Comparison of ENCODE assay signal across 12 mouse cellular contexts in genomic region chr5:139830734-139831133, GRCm38 (mm10). TPM values are rescaled to one million over a fixed set of nuclear protein-coding genes. Genes with fewer than 3 reads are reported as not detected.
DNase-seq lines count a peak whose midpoint lies in the region; ATAC-seq lines count a peak whose summit lies in the region.
"Had no signal": no experiment of that assay in that cellular context is flagged by ENCODE, and none has a peak within 500 bp of the region (broad histone marks: within the 10 kb centered on the region; RNA-seq: fewer than 3 reads in every experiment).

No protein-coding gene starts in this region.

- peak; percentile 88 for DNase-seq in A20 (ENCODE audit: low read depth, low spot score)
- peak; percentile 39 to 61 for DNase-seq in natural killer cell, adult 2 months (ENCODE audit: low spot score in 2 of 2)
- DNase-seq in left cerebral cortex, adult 9 months (ENCODE audit: low spot score in 2 of 2) = no peak
- no peak for DNase-seq in right cerebral cortex, postnatal 14 days
- DNase-seq in Muller cell, postnatal 12 days (ENCODE audit: inconsistent ontology term) = no peak
- DNase-seq: gastrocnemius, postnatal 10 days had no signal

- ATAC-seq in CD4-positive, CD25-positive, alpha-beta regulatory T cell, adult 4 months = peak; percentile 93
- ATAC-seq in common myeloid progenitor, adult 5-6 weeks (replicated peaks; ENCODE audit: low read depth, poor library complexity, severe bottlenecking) = peak; percentile 81
- ATAC-seq: hindbrain, postnatal 0 days; midbrain, embryonic 15.5 days had no signal

RNA-seq across cellular contexts. Expression of gene Psmg3, which starts 4.0 kb away (rescaled TPM):
- polyA plus RNA-seq in CD4-positive, CD25-positive, alpha-beta regulatory T cell, adult 4 months (2017; shearing (Covaris generic)) = 10 to 100 TPM; 45.9 to 60.3 TPM
- 24.5 and 24.8 TPM in 2 replicates for total RNA-seq in common myeloid progenitor, adult 5-6 weeks (2017)

RNA-seq across cellular contexts. Expression of gene Gm26938, which starts 4.5 kb away (rescaled TPM):
- polyA plus RNA-seq in CD4-positive, CD25-positive, alpha-beta regulatory T cell, adult 4 months (2017; shearing (Covaris generic)) = not detected
- total RNA-seq in common myeloid progenitor, adult 5-6 weeks (2017) = not detected in 2 replicates
- total RNA-seq: gastrocnemius, postnatal 10 days; hindbrain, postnatal 0 days had no signal
- polyA plus RNA-seq: heart, embryonic 14.5 days; hindbrain, postnatal 0 days; limb, embryonic 15.5 days; midbrain, embryonic 15.5 days had no signal

RNA-seq across cellular contexts. Expression of gene Tmem184a, which starts 11.0 kb away (rescaled TPM):
- polyA plus RNA-seq in CD4-positive, CD25-positive, alpha-beta regulatory T cell, adult 4 months (2017; shearing (Covaris generic)) = under 1 TPM in 1 of 2 experiments, not detected in 1; 0.18 TPM
- total RNA-seq in common myeloid progenitor, adult 5-6 weeks (2017) = 0.14 TPM in 1 of 2 replicates, not detected in the other

RNA-seq across cellular contexts. Expression of gene Mafk, which starts 39.4 kb away (rescaled TPM):
- 10 to 100 TPM; 13.6 to 17.2 TPM for polyA plus RNA-seq in CD4-positive, CD25-positive, alpha-beta regulatory T cell, adult 4 months (2017; shearing (Covaris generic))
- total RNA-seq in common myeloid progenitor, adult 5-6 weeks (2017) = 36.0 and 38.4 TPM in 2 replicates

RNA-seq across cellular contexts. Expression of gene Ints1, which starts 55.3 kb away (rescaled TPM):
- polyA plus RNA-seq in CD4-positive, CD25-positive, alpha-beta regulatory T cell, adult 4 months (2017; shearing (Covaris generic)) = 10 to 100 TPM in 1 of 2 experiments, 1 to 10 TPM in 1; 8.8 to 18.3 TPM
- 20.4 and 32.7 TPM in 2 replicates for total RNA-seq in common myeloid progenitor, adult 5-6 weeks (2017)

Comparison
In these comparisons a context has a peak if more than half of its experiments do, and no peak if none do; other contexts are left out.
1. DNase-seq: peak in A20 (single experiment) and natural killer cell, adult 2 months (2 of 2); none in left cerebral cortex, adult 9 months (0 of 2), right cerebral cortex, postnatal 14 days (single experiment) and Muller cell, postnatal 12 days (single experiment).